Mouse (Mus musculus) CH12.LX (cell line): ENCODE measurements around the gene Entpd1. TPM values are rescaled to one million over a fixed set of nuclear protein-coding genes. Genes with fewer than 3 reads are reported as not detected.

Experiments
- DNase-seq: peaks from one replicate; pipeline ENCODE4 v3.0.0-alpha.2; 2013; ENCODE audit errors: extremely low read depth
- H3K27ac ChIP-seq: 2 replicates; pipeline ENCODE4 v1.5.1; 2012; ENCODE audit warnings: low read depth, mild to moderate bottlenecking, control low read depth, moderate library complexity; ENCODE audit not compliant: insufficient read depth
- H3K27me3 ChIP-seq: replicated peaks from 2 replicates; pipeline ENCODE3; 2012; ENCODE audit warnings: inconsistent platforms
- H3K36me3 ChIP-seq, 2 experiments: replicated peaks in 1 of 2; 2 replicates each; pipeline versions ENCODE3 to v1.6.1; 2012; ENCODE audit warnings: inconsistent platforms in 1 of 2, low read length in 1 of 2, mild to moderate bottlenecking in 1 of 2, mixed read lengths in 1 of 2, moderate library complexity in 1 of 2; ENCODE audit not compliant: control insufficient read depth in 1 of 2, insufficient read depth in 1 of 2
- H3K4me1 ChIP-seq, 2 experiments: 2 replicates each; pipeline ENCODE4 v1.6.1; 2012; ENCODE audit warnings: inconsistent platforms in 1 of 2, moderate library complexity in 1 of 2; ENCODE audit not compliant: insufficient read depth in 2 of 2, control insufficient read depth in 1 of 2
- H3K4me2 ChIP-seq: 2 replicates; pipeline ENCODE4 v1.6.1; 2012; ENCODE audit warnings: low read depth, mild to moderate bottlenecking, control low read depth; ENCODE audit not compliant: poor library complexity, insufficient read depth, severe bottlenecking
- H3K4me3 ChIP-seq, 3 experiments: fragments of 150-350 bp in 1 of 3; sonication (generic) in 1 of 3; replicated peaks in 1 of 3; 2 replicates each; pipeline versions ENCODE3 to v1.5.1; 2011 to 2012; ENCODE audit warnings: low read depth in 2 of 3, low read length in 2 of 3, mild to moderate bottlenecking in 2 of 3, moderate library complexity in 2 of 3, control low read depth in 1 of 3, improper control_type of control experiment in 1 of 3, inconsistent platforms in 1 of 3, mixed read lengths in 1 of 3; ENCODE audit not compliant: poor library complexity in 1 of 3
- H3K79me2 ChIP-seq: replicated peaks from 2 replicates; pipeline ENCODE4 v1.6.1; 2012; ENCODE audit warnings: mild to moderate bottlenecking, moderate library complexity; ENCODE audit not compliant: control insufficient read depth, poor library complexity, insufficient read depth, severe bottlenecking; ENCODE audit errors: extremely low read depth
- H3K9ac ChIP-seq: 2 replicates; pipeline ENCODE4 v1.6.1; 2012; ENCODE audit warnings: low read depth, mild to moderate bottlenecking, control low read depth, moderate library complexity; ENCODE audit not compliant: insufficient read depth
- H3K9me3 ChIP-seq: replicated peaks from 2 replicates; pipeline ENCODE3; 2012; ENCODE audit warnings: low read length, inconsistent platforms, mixed read lengths
- BHLHE40 ChIP-seq: IDR thresholded peaks from 2 replicates; pipeline ENCODE4 v1.6.1; 2011; ENCODE audit warnings: mild to moderate bottlenecking, low read depth, low read length, improper control_type of control experiment
- CHD1 ChIP-seq: IDR thresholded peaks from 2 replicates; pipeline ENCODE4 v1.6.1; 2012; ENCODE audit warnings: low read depth, low read length, improper control_type of control experiment, inconsistent platforms
- CHD2 ChIP-seq: IDR thresholded peaks from 2 replicates; pipeline ENCODE4 v1.6.1; 2011; ENCODE audit warnings: low read length, improper control_type of control experiment
- E2F4 ChIP-seq: IDR thresholded peaks from 2 replicates; pipeline ENCODE4 v1.6.1; 2011; ENCODE audit warnings: low read depth, low read length, improper control_type of control experiment; ENCODE audit not compliant: insufficient replicate concordance
- ELF1 ChIP-seq: IDR thresholded peaks from 2 replicates; pipeline ENCODE4 v1.6.1; 2014; ENCODE audit warnings: low read depth, mild to moderate bottlenecking, inconsistent platforms, low read length, improper control_type of control experiment
- GABPA ChIP-seq: IDR thresholded peaks from 2 replicates; pipeline ENCODE4 v1.6.1; 2012; ENCODE audit warnings: low read depth, low read length, improper control_type of control experiment, inconsistent platforms; ENCODE audit not compliant: insufficient replicate concordance
- IRF4 ChIP-seq: IDR thresholded peaks from 2 replicates; pipeline ENCODE4 v1.6.1; 2014; ENCODE audit warnings: low read depth, mild to moderate bottlenecking, inconsistent platforms, low read length, improper control_type of control experiment
- JUND ChIP-seq: conservative IDR thresholded peaks from 2 replicates; pipeline ENCODE4 v1.6.1; 2011; ENCODE audit warnings: low read depth, low read length, improper control_type of control experiment
- KAT2A ChIP-seq: IDR thresholded peaks from 2 replicates; pipeline ENCODE4 v1.6.1; 2012; ENCODE audit warnings: low read length, improper control_type of control experiment, inconsistent platforms; ENCODE audit not compliant: insufficient replicate concordance
- MAX ChIP-seq: IDR thresholded peaks from 2 replicates; pipeline ENCODE4 v1.6.1; 2011; ENCODE audit warnings: low read length, improper control_type of control experiment
- MAZ ChIP-seq: IDR thresholded peaks from 2 replicates; pipeline ENCODE4 v1.6.1; 2012; ENCODE audit warnings: low read depth, mild to moderate bottlenecking, inconsistent platforms, low read length, improper control_type of control experiment, moderate library complexity
- MYC ChIP-seq: IDR thresholded peaks from 2 replicates; pipeline ENCODE4 v1.6.1; 2011; ENCODE audit warnings: low read depth, mild to moderate bottlenecking, improper control_type of control experiment, low read length
- NELFE ChIP-seq: IDR thresholded peaks from 2 replicates; pipeline ENCODE4 v1.6.1; 2011; ENCODE audit warnings: low read depth, low read length, improper control_type of control experiment
- NRF1 ChIP-seq: IDR thresholded peaks from 2 replicates; pipeline ENCODE4 v1.6.1; 2014; ENCODE audit warnings: low read depth, mild to moderate bottlenecking, inconsistent platforms, low read length, improper control_type of control experiment, moderate library complexity
- POLR2AphosphoS2 ChIP-seq: IDR thresholded peaks from 2 replicates; pipeline ENCODE4 v1.6.1; 2011; ENCODE audit warnings: low read depth, low read length, improper control_type of control experiment
- SIN3A ChIP-seq: IDR thresholded peaks from 2 replicates; pipeline ENCODE4 v1.6.1; 2012; ENCODE audit warnings: low read length, improper control_type of control experiment, inconsistent platforms
- UBTF ChIP-seq: IDR thresholded peaks from 2 replicates; pipeline ENCODE4 v1.6.1; 2012; ENCODE audit warnings: low read depth, mild to moderate bottlenecking, inconsistent platforms, low read length, improper control_type of control experiment, moderate library complexity
- USF1 ChIP-seq: IDR thresholded peaks from 2 replicates; pipeline ENCODE4 v1.6.1; 2014; ENCODE audit warnings: low read depth, mild to moderate bottlenecking, inconsistent platforms, low read length, improper control_type of control experiment
- ZC3H11A ChIP-seq: IDR thresholded peaks from 2 replicates; pipeline ENCODE4 v1.6.1; 2012; ENCODE audit warnings: low read depth, mild to moderate bottlenecking, inconsistent platforms, low read length, improper control_type of control experiment
- ZNF384 ChIP-seq: IDR thresholded peaks from 2 replicates; pipeline ENCODE4 v1.6.1; 2012; ENCODE audit warnings: low read depth, low read length, improper control_type of control experiment, inconsistent platforms
- dilution Hi-C: fragments of 300-500 bp; cut with MboI; formaldehyde crosslinking; loops from 2 replicates; pipeline ENCODE4 v1.14.3; 2020; ENCODE audit warnings: low sequenced_read_pairs; ENCODE audit not compliant: extremely low pct_unique_long_range_greater_than_20kb, extremely low pct_ligation_motif_present
- in situ Hi-C: fragments of 300-500 bp; cut with MboI; formaldehyde crosslinking; loops from 3 replicates; pipeline ENCODE4 v1.14.3; 2019; ENCODE audit warnings: low sequenced_read_pairs, low pct_ligation_motif_present, low pct_unique_long_range_greater_than_20kb, mixed read lengths
- polyA plus RNA-seq: library from polyadenylated mRNA; unstranded; fragments of >175 nt; gene quantifications from 2 replicates; pipeline ENCODE4 v1.2.1, GENCODE M21; 2012; ENCODE audit warnings: low read depth; ENCODE audit not compliant: insufficient read length
- total RNA-seq, 2 experiments: library from RNA; depleted of rRNA; stranded (reverse); fragments of 300-350 nt in 1 of 2; fragments of >200 nt in 1 of 2; gene quantifications; 2 replicates each; pipeline ENCODE4 v1.2.3; 2012 to 2014

The Entpd1 gene
- total and polyA plus RNA-seq, 3 experiments, result 14.7 to 21.2 (median 19.5) TPM

GRCm38 (mm10) chr19:40728213-40728612 is 116.0 kb downstream of the Entpd1 start:
- Histone ChIP-seq H3K9me3 (no peaks in the 10 kb centered on the region), H3K4me1 (peaks cover 0 to 7% of the 10 kb centered on the region in 2 experiments; a peak in 2 of 4 replicates), H3K27me3 (no peaks in the 10 kb centered on the region), H3K4me2 (no peak overlapping the region), H3K9ac (no peak overlapping the region), H3K36me3 (peaks cover 43 to 74% of the 10 kb centered on the region in 2 experiments), H3K4me3 (no peak overlapping the region), H3K27ac (no peak overlapping the region), H3K79me2 (no peaks in the 10 kb centered on the region)
- dilution Hi-C loops, result no loop called here
- no peak for DNase-seq
- no peak for TF ChIP-seq CHD2
- no peak for TF ChIP-seq E2F4
- no peak for TF ChIP-seq ZC3H11A
- no peak for TF ChIP-seq IRF4
- TF ChIP-seq MYC, result no peak
- TF ChIP-seq BHLHE40, result no peak
- TF ChIP-seq MAX, result no peak
- TF ChIP-seq GABPA, result no peak
- TF ChIP-seq ELF1, result no peak
- TF ChIP-seq NRF1, result no peak
- no peak for TF ChIP-seq KAT2A
- no peak for TF ChIP-seq CHD1
- TF ChIP-seq POLR2AphosphoS2, result no peak
- TF ChIP-seq MAZ, result no peak
- no peak for TF ChIP-seq USF1
- in situ Hi-C loops, result no loop called here

- H3K36me3 ChIP-seq, result peaks cover 42 to 73% of the 10 kb centered on the region in 2 experiments
- no peaks in the 10 kb centered on the region for H3K79me2 ChIP-seq
- no peak overlapping the region for H3K4me3 ChIP-seq
- peaks cover 0 to 7% of the 10 kb centered on the region in 2 experiments; a peak in 2 of 4 replicates for H3K4me1 ChIP-seq
- no peaks in the 10 kb centered on the region for H3K9me3 ChIP-seq
- DNase-seq, result no peak
- H3K4me2 ChIP-seq, result no peak overlapping the region
- H3K9ac ChIP-seq, result no peak overlapping the region
- in situ Hi-C loops, result no loop called here
- dilution Hi-C loops, result no loop called here
- no peak overlapping the region for H3K27ac ChIP-seq
- TF ChIP-seq NELFE, result no peak
- no peak for TF ChIP-seq ELF1
- no peak for TF ChIP-seq CHD2
- TF ChIP-seq MYC, result no peak
- no peak for TF ChIP-seq CHD1
- TF ChIP-seq ZNF384, result no peak
- TF ChIP-seq ZC3H11A, result no peak
- TF ChIP-seq POLR2AphosphoS2, result no peak
- no peak for TF ChIP-seq UBTF
- no peak for TF ChIP-seq SIN3A
- no peak for TF ChIP-seq BHLHE40
- TF ChIP-seq JUND, result no peak
- no peaks in the 10 kb centered on the region for H3K27me3 ChIP-seq
Observed at GRCm38 (mm10) chr19:40728732-40729420, 116.7 kb downstream of the Entpd1 start.
